In genomic region chr3:145933845-145934244, GRCm38 (mm10) we compare ENCODE assay signal across 29 mouse cellular contexts. TPM values are rescaled to one million over a fixed set of nuclear protein-coding genes. Genes with fewer than 3 reads are reported as not detected.
DNase-seq lines count a peak whose midpoint lies in the region; ATAC-seq lines count a peak whose summit lies in the region.
"Had no signal": no experiment of that assay in that cellular context is flagged by ENCODE, and none has a peak within 500 bp of the region (broad histone marks: within the 10 kb centered on the region; RNA-seq: fewer than 3 reads in every experiment).

No protein-coding gene starts in this region.

- intact Hi-C loops in left cerebral cortex, postnatal 4 days (cut with DNase I): no loop called here

- no peak overlapping the region for H3K4me3 ChIP-seq in midbrain, embryonic 11.5 days (ENCODE audit: low read depth, low read length)
- no peak overlapping the region for H3K4me3 ChIP-seq in midbrain, embryonic 14.5 days (replicated peaks; ENCODE audit: low read depth, low read length)
- H3K4me3 ChIP-seq: embryonic facial prominence, embryonic 12.5 days; heart, adult 2 months; intestine, embryonic 15.5 days; limb, embryonic 10.5 days; limb, embryonic 15.5 days; liver, embryonic 13.5 days; midbrain, embryonic 13.5 days; stomach, embryonic 15.5 days had no signal

- ATAC-seq in midbrain, embryonic 11.5 days (ENCODE audit: low FRiP score): no peak
- ATAC-seq in midbrain, embryonic 14.5 days (ENCODE audit: low FRiP score, low TSS enrichment): no peak
- ATAC-seq in activated CD4-positive, CD25-positive, alpha-beta regulatory T cell, adult 4 months: peak; percentile 44
- peak; percentile 41 for ATAC-seq in megakaryocyte, adult 5-6 weeks (ENCODE audit: poor library complexity, severe bottlenecking)
- ATAC-seq in neutrophil, adult 5-6 weeks (ENCODE audit: extremely low read depth, insufficient number of reproducible peaks, low FRiP score, poor library complexity, severe bottlenecking): peak; percentile 33; the same call in 1 of the 2 replicates
- ATAC-seq: forebrain, embryonic 14.5 days; hindbrain, embryonic 16.5 days; intestine, embryonic 15.5 days; midbrain, embryonic 13.5 days had no signal

- peaks cover 4% of the 10 kb centered on the region for H3K36me3 ChIP-seq in midbrain, embryonic 11.5 days (ENCODE audit: control insufficient read depth, insufficient read depth, low read length)
- H3K36me3 ChIP-seq in midbrain, embryonic 14.5 days (ENCODE audit: control insufficient read depth, insufficient read depth, low read length): peaks cover 28% of the 10 kb centered on the region

- no peaks in the 10 kb centered on the region for H3K27me3 ChIP-seq in midbrain, embryonic 11.5 days (ENCODE audit: control insufficient read depth, insufficient read depth, low read length)
- H3K27me3 ChIP-seq in midbrain, embryonic 14.5 days (ENCODE audit: control insufficient read depth, insufficient read depth, low read length): no peaks in the 10 kb centered on the region
- H3K27me3 ChIP-seq: embryonic facial prominence, embryonic 12.5 days; intestine, embryonic 15.5 days; limb, embryonic 15.5 days; liver, embryonic 13.5 days; midbrain, embryonic 13.5 days; stomach, embryonic 15.5 days had no signal

- no peak overlapping the region for H3K4me2 ChIP-seq in midbrain, embryonic 11.5 days
- H3K4me2 ChIP-seq in midbrain, embryonic 14.5 days (ENCODE audit: low read length): no peak overlapping the region
- H3K4me2 ChIP-seq: embryonic facial prominence, embryonic 12.5 days; intestine, embryonic 15.5 days; limb, embryonic 15.5 days; liver, embryonic 13.5 days; midbrain, embryonic 13.5 days; stomach, embryonic 15.5 days had no signal

- peaks cover 2% of the 10 kb centered on the region for H3K4me1 ChIP-seq in midbrain, embryonic 11.5 days (ENCODE audit: control insufficient read depth, insufficient read depth, low read length)
- H3K4me1 ChIP-seq in midbrain, embryonic 14.5 days (ENCODE audit: control insufficient read depth, insufficient read depth, low read length): peaks cover 10% of the 10 kb centered on the region

- H3K27ac ChIP-seq in midbrain, embryonic 11.5 days (ENCODE audit: low read depth, low read length): no peak overlapping the region
- no peak overlapping the region for H3K27ac ChIP-seq in midbrain, embryonic 14.5 days (replicated peaks; ENCODE audit: low read depth, low read length)
- H3K27ac ChIP-seq: embryonic facial prominence, embryonic 12.5 days; heart, adult 2 months; intestine, embryonic 15.5 days; limb, embryonic 10.5 days; limb, embryonic 15.5 days; liver, embryonic 13.5 days; macrophage; midbrain, embryonic 13.5 days; stomach, embryonic 15.5 days had no signal

- 92% methylated on average over 9 of the region's 9 CpGs for WGBS in midbrain, embryonic 11.5 days
- 92% methylated on average over 9 of the region's 9 CpGs for WGBS in midbrain, embryonic 14.5 days

- H3K9me3 ChIP-seq in midbrain, embryonic 11.5 days (ENCODE audit: control insufficient read depth, low read length): no peaks in the 10 kb centered on the region
- H3K9me3 ChIP-seq in midbrain, embryonic 14.5 days (ENCODE audit: control insufficient read depth, low read length): no peaks in the 10 kb centered on the region
- H3K9me3 ChIP-seq: embryonic facial prominence, embryonic 12.5 days; intestine, embryonic 15.5 days; limb, embryonic 10.5 days; limb, embryonic 15.5 days; liver, embryonic 13.5 days; midbrain, embryonic 13.5 days; stomach, embryonic 15.5 days had no signal

- H3K9ac ChIP-seq in midbrain, embryonic 11.5 days (ENCODE audit: low read length): no peak overlapping the region
- no peak overlapping the region for H3K9ac ChIP-seq in midbrain, embryonic 14.5 days (replicated peaks; ENCODE audit: low read length)
- H3K9ac ChIP-seq: embryonic facial prominence, embryonic 12.5 days; intestine, embryonic 15.5 days; limb, embryonic 15.5 days; liver, embryonic 13.5 days; midbrain, embryonic 13.5 days; stomach, embryonic 15.5 days had no signal

- DNase-seq in midbrain, embryonic 11.5 days (ENCODE audit: low spot score, missing footprints): peak; percentile 44
- no peak for DNase-seq in midbrain, embryonic 14.5 days
- DNase-seq in layer of hippocampus, postnatal 25 days (ENCODE audit: extremely low spot score in 1 of 2, low spot score in 1 of 2): no peak
- no peak for DNase-seq in left cerebral cortex, postnatal 4 days
- no peak for DNase-seq in kidney, adult 11 months
- DNase-seq: adrenal gland, postnatal 10 days; cerebellum, adult 9-10 months; cerebellum, postnatal 36 days; embryo, embryonic 11 days; gastrocnemius, postnatal 25 days; heart, adult 2 months; heart, postnatal 14 days; kidney, postnatal 14 days; liver, embryonic 13.5 days; lung, adult 18-20 months; lung, postnatal 10 days; thymus, postnatal 25 days had no signal

RNA-seq across cellular contexts. Expression of gene 2410004B18Rik, which starts 4.0 kb away (rescaled TPM):
- polyA plus RNA-seq in midbrain, embryonic 11.5 days (2014; fragmentation: Nextera tagmentation; extraction: Ambion mirVana): 63.3 and 69.3 TPM in 2 replicates
- 76.6 and 85.3 TPM in 2 replicates for polyA plus RNA-seq in midbrain, embryonic 14.5 days (2014; fragmentation: Nextera tagmentation; extraction: Ambion mirVana)
- 10 to 100 TPM; 14.2 to 21.6 TPM for polyA plus RNA-seq in activated CD4-positive, CD25-positive, alpha-beta regulatory T cell, adult 4 months (2017; shearing (Covaris generic))
- total RNA-seq in megakaryocyte, adult 5-6 weeks (2015): 33.0 and 47.7 TPM in 2 replicates
- total RNA-seq in megakaryocyte, adult 5-6 weeks (2017): 14.4 and 15.8 TPM in 2 replicates
- 45.2 and 50.5 TPM in 2 replicates for total RNA-seq in neutrophil, adult 5-6 weeks (2017)
- total RNA-seq in layer of hippocampus, postnatal 25 days (2021): 10 to 100 TPM; 36.5 to 37.4 TPM
- 10 to 100 TPM; 51.5 to 56.8 TPM for total RNA-seq in left cerebral cortex, postnatal 4 days (2021)

RNA-seq across cellular contexts. Expression of gene Bcl10, which starts 11.2 kb away (rescaled TPM):
- polyA plus RNA-seq in midbrain, embryonic 11.5 days (2014; fragmentation: Nextera tagmentation; extraction: Ambion mirVana): 57.4 and 59.2 TPM in 2 replicates
- 34.3 and 42.3 TPM in 2 replicates for polyA plus RNA-seq in midbrain, embryonic 14.5 days (2014; fragmentation: Nextera tagmentation; extraction: Ambion mirVana)
- polyA plus RNA-seq in activated CD4-positive, CD25-positive, alpha-beta regulatory T cell, adult 4 months (2017; shearing (Covaris generic)): 10 to 100 TPM; 51.9 to 53.0 TPM
- 79.2 and 96.1 TPM in 2 replicates for total RNA-seq in megakaryocyte, adult 5-6 weeks (2015)
- 69.0 and 80.6 TPM in 2 replicates for total RNA-seq in megakaryocyte, adult 5-6 weeks (2017)
- total RNA-seq in neutrophil, adult 5-6 weeks (2017): 126 and 152 TPM in 2 replicates
- 10 to 100 TPM; 12.7 TPM for total RNA-seq in layer of hippocampus, postnatal 25 days (2021)
- total RNA-seq in left cerebral cortex, postnatal 4 days (2021): 10 to 100 TPM; 18.3 to 19.4 TPM

RNA-seq across cellular contexts. Expression of gene Syde2, which starts 53.8 kb away (rescaled TPM):
- 0.93 and 1.1 TPM in 2 replicates for polyA plus RNA-seq in midbrain, embryonic 11.5 days (2014; fragmentation: Nextera tagmentation; extraction: Ambion mirVana)
- polyA plus RNA-seq in midbrain, embryonic 14.5 days (2014; fragmentation: Nextera tagmentation; extraction: Ambion mirVana): 0.50 and 0.62 TPM in 2 replicates
- not detected for polyA plus RNA-seq in activated CD4-positive, CD25-positive, alpha-beta regulatory T cell, adult 4 months (2017; shearing (Covaris generic))
- 0.25 and 0.52 TPM in 2 replicates for total RNA-seq in megakaryocyte, adult 5-6 weeks (2015)
- 0.44 and 0.53 TPM in 2 replicates for total RNA-seq in megakaryocyte, adult 5-6 weeks (2017)
- 0.12 and 0.35 TPM in 2 replicates for total RNA-seq in neutrophil, adult 5-6 weeks (2017)
- 1 to 10 TPM; 4.5 to 4.6 TPM for total RNA-seq in layer of hippocampus, postnatal 25 days (2021)
- total RNA-seq in left cerebral cortex, postnatal 4 days (2021): 1 to 10 TPM; 4.4 to 5.3 TPM
- polyA plus RNA-seq: macrophage had no signal

Comparison
In these comparisons a context has a peak if more than half of its experiments do, and no peak if none do; other contexts are left out.
1. ATAC-seq: peak in activated CD4-positive, CD25-positive, alpha-beta regulatory T cell, adult 4 months (single experiment), megakaryocyte, adult 5-6 weeks (single experiment) and neutrophil, adult 5-6 weeks (single experiment); none in midbrain, embryonic 11.5 days (single experiment) and midbrain, embryonic 14.5 days (single experiment).